Mouse (Mus musculus) hindbrain, embryonic 12.5 days (tissue): ENCODE results near the gene Slc15a1. TPM values are rescaled to one million over a fixed set of nuclear protein-coding genes. Genes with fewer than 3 reads are reported as not detected.
A peak's percentile ranks its signal among the peaks of the same experiment; 100 is the strongest.

Experiments used
- ATAC-seq: fragments of 200-750 bp; cut with Nextera tagmentation; 2 replicates; pipeline ENCODE4 v1.8.0; 2017; ENCODE audit warnings: moderate TSS enrichment; ENCODE audit not compliant: low FRiP score
- H3K27ac ChIP-seq: fragments of 300-500 bp; sonication (generic); 2 replicates; pipeline ENCODE4 v1.5.1; 2016; ENCODE audit warnings: mild to moderate bottlenecking
- H3K27me3 ChIP-seq: fragments of 300-500 bp; sonication (generic); 2 replicates; pipeline ENCODE4 v1.6.1; 2016; ENCODE audit warnings: mild to moderate bottlenecking
- H3K36me3 ChIP-seq: fragments of 300-500 bp; sonication (generic); 2 replicates; pipeline ENCODE4 v1.6.1; 2016; ENCODE audit warnings: mild to moderate bottlenecking
- H3K4me1 ChIP-seq: fragments of 300-500 bp; sonication (generic); 2 replicates; pipeline ENCODE4 v1.6.1; 2016
- H3K4me2 ChIP-seq: fragments of 300-500 bp; sonication (generic); replicated peaks from 2 replicates; pipeline ENCODE4 v1.6.1; 2016; ENCODE audit warnings: mild to moderate bottlenecking
- H3K4me3 ChIP-seq: fragments of 300-500 bp; sonication (generic); 2 replicates; pipeline ENCODE4 v1.5.1; 2016; ENCODE audit warnings: mild to moderate bottlenecking
- H3K9ac ChIP-seq: fragments of 300-500 bp; sonication (generic); 2 replicates; pipeline ENCODE4 v1.6.1; 2016; ENCODE audit warnings: mild to moderate bottlenecking, moderate library complexity
- H3K9me3 ChIP-seq: fragments of 300-500 bp; sonication (generic); replicated peaks from 2 replicates; pipeline ENCODE4 v1.6.1; 2016; ENCODE audit warnings: mild to moderate bottlenecking
- WGBS: fragments of 180-500 bp; shearing (Covaris S2); methylation state at CpG from one replicate; pipeline ENCODE4 v1.1.7; 2016; 5-methylcytosine and 5-hydroxymethylcytosine counted together
- polyA plus RNA-seq: library from polyadenylated mRNA; unstranded; fragments of >200 nt; fragmentation: Nextera tagmentation; extraction: Ambion mirVana; gene quantifications from 2 replicates; pipeline ENCODE4 v1.2.1, GENCODE M21; 2016

The Slc15a1 gene
- polyA plus RNA-seq = 0.14 and 0.49 TPM in 2 replicates

GRCm38 (mm10) chr14:121504781-121505484, at the start of gene Slc15a1:
Gene Slc15a1, minus strand, starts transcription at chr14:121505252.
- ATAC-seq = no peak
- no peaks in the 10 kb centered on the region for H3K36me3 ChIP-seq
- no peak within 1 kb of the TSS for H3K27ac ChIP-seq
- peaks cover 6% of the 10 kb centered on the region for H3K4me1 ChIP-seq
- no peaks in the 10 kb centered on the region for H3K9me3 ChIP-seq
- H3K4me2 ChIP-seq = peak within 1 kb of the TSS; percentile 35
- no peak within 1 kb of the TSS for H3K9ac ChIP-seq
- peaks cover 47% of the 10 kb centered on the region for H3K27me3 ChIP-seq
- WGBS = 11% methylated on average over 33 of the region's 33 CpGs
- 0 out of 2 replicates have a peak within 1 kb of the TSS, but pooled peaks have one; percentile 8 for H3K4me3 ChIP-seq

- Histone ChIP-seq H3K36me3 (no peaks in the 10 kb centered on the region), H3K9me3 (no peaks in the 10 kb centered on the region), H3K4me3 (no peak overlapping the region), H3K27ac (no peak overlapping the region), H3K9ac (no peak overlapping the region), H3K27me3 (0 out of 2 replicates have a peak, but pooled peaks cover 3% of the 10 kb centered on the region), H3K4me1 (peaks cover 5% of the 10 kb centered on the region; the same call in 1 of the 2 replicates), H3K4me2 (no peak overlapping the region)
- ATAC-seq = no peak
These were observed 48.7 kb upstream of the Slc15a1 start for GRCm38 (mm10) chr14:121553785-121554184.

GRCm38 (mm10) chr14:121552586-121552985, 47.5 kb upstream of the Slc15a1 start:
- no peaks in the 10 kb centered on the region for H3K9me3 ChIP-seq
- no peak for ATAC-seq
- H3K4me2 ChIP-seq = no peak overlapping the region
- no peak overlapping the region for H3K4me3 ChIP-seq
- H3K27me3 ChIP-seq = 0 out of 2 replicates have a peak, but pooled peaks cover 3% of the 10 kb centered on the region
- H3K27ac ChIP-seq = no peak overlapping the region
- peaks cover 5% of the 10 kb centered on the region; the same call in 1 of the 2 replicates for H3K4me1 ChIP-seq
- no peak overlapping the region for H3K9ac ChIP-seq
- H3K36me3 ChIP-seq = no peaks in the 10 kb centered on the region
- 78% methylated on average over 5 of the region's 5 CpGs for WGBS

GRCm38 (mm10) chr14:121549834-121550233, 44.8 kb upstream of the Slc15a1 start:
- ATAC-seq = no peak
- Histone ChIP-seq H3K27me3 (no peaks in the 10 kb centered on the region), H3K9ac (no peak overlapping the region), H3K36me3 (no peaks in the 10 kb centered on the region), H3K27ac (no peak overlapping the region), H3K9me3 (no peaks in the 10 kb centered on the region), H3K4me2 (no peak overlapping the region), H3K4me1 (no peaks in the 10 kb centered on the region), H3K4me3 (no peak overlapping the region)
- 77% methylated on average over 6 of the region's 6 CpGs for WGBS

GRCm38 (mm10) chr14:121547745-121548144, 42.7 kb upstream of the Slc15a1 start:
- H3K27me3 ChIP-seq = no peaks in the 10 kb centered on the region
- no peaks in the 10 kb centered on the region for H3K36me3 ChIP-seq
- H3K9ac ChIP-seq = no peak overlapping the region
- H3K4me2 ChIP-seq = no peak overlapping the region
- WGBS = 52% methylated on average over 7 of the region's 7 CpGs
- no peak for ATAC-seq
- no peak overlapping the region for H3K4me3 ChIP-seq
- no peaks in the 10 kb centered on the region for H3K9me3 ChIP-seq
- H3K27ac ChIP-seq = no peak overlapping the region
- H3K4me1 ChIP-seq = no peaks in the 10 kb centered on the region

- no peaks in the 10 kb centered on the region for H3K36me3 ChIP-seq
- H3K4me2 ChIP-seq = no peak overlapping the region
- no peaks in the 10 kb centered on the region for H3K4me1 ChIP-seq
- no peak overlapping the region for H3K9ac ChIP-seq
- H3K27ac ChIP-seq = no peak overlapping the region
- H3K4me3 ChIP-seq = no peak overlapping the region
- ATAC-seq = no peak
- H3K27me3 ChIP-seq = no peaks in the 10 kb centered on the region
- WGBS = 91% methylated on average over 5 of the region's 5 CpGs
- no peaks in the 10 kb centered on the region for H3K9me3 ChIP-seq
These were observed 41.6 kb upstream of the Slc15a1 start for GRCm38 (mm10) chr14:121546621-121547020.

- Histone ChIP-seq H3K36me3 (no peaks in the 10 kb centered on the region), H3K9ac (no peak overlapping the region), H3K4me3 (no peak overlapping the region), H3K4me1 (no peaks in the 10 kb centered on the region), H3K27ac (no peak overlapping the region), H3K27me3 (no peaks in the 10 kb centered on the region), H3K9me3 (no peaks in the 10 kb centered on the region), H3K4me2 (no peak overlapping the region)
- 83% methylated on average over 14 of the region's 14 CpGs for WGBS
- ATAC-seq = no peak
These were observed 40.7 kb upstream of the Slc15a1 start for GRCm38 (mm10) chr14:121545551-121546331.

- H3K27me3 ChIP-seq = no peaks in the 10 kb centered on the region
- no peaks in the 10 kb centered on the region for H3K36me3 ChIP-seq
- 0 out of 2 replicates have a peak, but pooled peaks cover 7% of the 10 kb centered on the region for H3K9me3 ChIP-seq
- no peak for ATAC-seq
- no peaks in the 10 kb centered on the region for H3K4me1 ChIP-seq
- no peak overlapping the region for H3K4me3 ChIP-seq
- no peak overlapping the region for H3K27ac ChIP-seq
- H3K4me2 ChIP-seq = no peak overlapping the region
- no peak overlapping the region for H3K9ac ChIP-seq
- 94% methylated on average over 7 of the region's 7 CpGs for WGBS
These were observed 36.2 kb upstream of the Slc15a1 start for GRCm38 (mm10) chr14:121541262-121541661.

GRCm38 (mm10) chr14:121534501-121534900, 29.4 kb upstream of the Slc15a1 start:
- H3K36me3 ChIP-seq = no peaks in the 10 kb centered on the region
- no peak overlapping the region for H3K4me2 ChIP-seq
- no peaks in the 10 kb centered on the region for H3K27me3 ChIP-seq
- 86% methylated on average over 3 of the region's 3 CpGs for WGBS
- ATAC-seq = no peak
- H3K9me3 ChIP-seq = 0 out of 2 replicates have a peak, but pooled peaks cover 7% of the 10 kb centered on the region
- no peak overlapping the region for H3K27ac ChIP-seq
- H3K9ac ChIP-seq = no peak overlapping the region
- no peaks in the 10 kb centered on the region for H3K4me1 ChIP-seq
- H3K4me3 ChIP-seq = no peak overlapping the region

- Histone ChIP-seq H3K4me1 (no peaks in the 10 kb centered on the region), H3K4me2 (no peak overlapping the region), H3K27me3 (no peaks in the 10 kb centered on the region), H3K9me3 (no peaks in the 10 kb centered on the region; the same call in 1 of the 2 replicates), H3K36me3 (no peaks in the 10 kb centered on the region), H3K4me3 (no peak overlapping the region), H3K9ac (no peak overlapping the region), H3K27ac (no peak overlapping the region)
- no peak for ATAC-seq
- WGBS = 86% methylated on average over 9 of the region's 9 CpGs
These were observed 25.8 kb upstream of the Slc15a1 start for GRCm38 (mm10) chr14:121530853-121531252.

GRCm38 (mm10) chr14:121527883-121528282, 22.8 kb upstream of the Slc15a1 start:
- H3K9ac ChIP-seq = no peak overlapping the region
- no peak overlapping the region for H3K27ac ChIP-seq
- no peaks in the 10 kb centered on the region for H3K4me1 ChIP-seq
- no peaks in the 10 kb centered on the region for H3K27me3 ChIP-seq
- 84% methylated on average over 3 of the region's 3 CpGs for WGBS
- ATAC-seq = no peak
- H3K36me3 ChIP-seq = no peaks in the 10 kb centered on the region
- no peaks in the 10 kb centered on the region; the same call in 1 of the 2 replicates for H3K9me3 ChIP-seq
- no peak overlapping the region for H3K4me3 ChIP-seq
- no peak overlapping the region for H3K4me2 ChIP-seq

- H3K4me1 ChIP-seq = no peaks in the 10 kb centered on the region
- WGBS = 85% methylated on average over 1 of the region's 1 CpGs
These were observed 22.1 kb upstream of the Slc15a1 start for GRCm38 (mm10) chr14:121527201-121527600.

More at GRCm38 (mm10) chr14:121527201-121527600, 22.1 kb upstream of the Slc15a1 start:
- Histone ChIP-seq H3K27ac (no peak overlapping the region), H3K4me3 (no peak overlapping the region), H3K36me3 (no peaks in the 10 kb centered on the region), H3K9me3 (no peaks in the 10 kb centered on the region; the same call in 1 of the 2 replicates), H3K9ac (no peak overlapping the region), H3K27me3 (no peaks in the 10 kb centered on the region), H3K4me2 (no peak overlapping the region)
- ATAC-seq = no peak
